Mouse (Mus musculus) heart, postnatal 0 days (tissue): ENCODE measurements around the gene Mreg.

ENCODE experiments used
- CTCF ChIP-seq: IDR thresholded peaks from 2 replicates; pipeline ENCODE4 v1.5.1; 2016; ENCODE audit warnings: antibody characterized with exemption, control low read depth, low read depth
- EP300 ChIP-seq: IDR thresholded peaks from 2 replicates; pipeline ENCODE4 v1.6.1; 2016; ENCODE audit warnings: antibody characterized with exemption, low read depth

DNA sequence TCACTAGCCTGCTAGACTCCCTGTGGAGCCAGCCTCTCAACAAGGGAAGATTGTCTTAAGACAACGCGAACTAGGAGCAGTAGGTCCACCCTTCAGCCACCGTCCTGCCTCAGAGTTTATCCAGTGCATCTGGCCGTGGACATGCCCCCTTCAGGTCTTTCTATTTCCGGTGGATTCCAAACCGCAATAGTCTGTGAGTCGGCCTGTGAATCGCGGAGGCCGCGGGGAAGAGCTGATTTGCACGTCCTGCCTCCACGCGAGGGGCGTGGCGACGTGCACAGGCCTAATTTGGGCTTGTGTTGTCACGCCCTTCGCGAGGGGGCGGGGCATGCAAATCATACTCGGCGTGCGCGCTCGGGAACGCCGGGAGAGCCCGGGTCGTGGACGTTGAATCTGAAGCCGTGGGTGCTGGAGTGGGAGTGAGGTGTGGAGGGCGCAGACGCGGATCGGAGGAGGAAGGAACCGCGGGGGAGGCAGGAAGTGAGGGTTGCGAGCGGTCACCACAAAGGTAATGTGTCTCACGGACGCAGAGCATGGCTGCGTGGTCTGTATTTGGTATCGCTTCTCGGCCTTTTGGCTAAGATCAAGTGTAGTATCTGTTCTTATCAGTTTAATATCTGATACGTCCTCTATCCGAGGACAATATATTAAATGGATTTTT is 31.7 kb upstream of the Mreg start:
- TF ChIP-seq EP300: no peak
- no peak for TF ChIP-seq CTCF
